Mouse (Mus musculus) kidney, postnatal 0 days (tissue): ENCODE measurements around the gene Sla2. TPM values are rescaled to one million over a fixed set of nuclear protein-coding genes. Genes with fewer than 3 reads are reported as not detected.

Experiments
- ATAC-seq: fragments of 200-750 bp; cut with Nextera tagmentation; replicated peaks from 2 replicates; pipeline ENCODE4 v1.8.0; 2017; ENCODE audit warnings: low read depth, moderate number of reproducible peaks, moderate TSS enrichment, moderate library complexity; ENCODE audit not compliant: low FRiP score
- DNase-seq: peaks from one replicate; pipeline ENCODE4 v3.0.0-alpha.2; 2016; ENCODE audit warnings: low spot score
- H3K27ac ChIP-seq: fragments of 300-500 bp; sonication (generic); 2 replicates; pipeline ENCODE4 v1.5.1; 2014; ENCODE audit warnings: mild to moderate bottlenecking
- H3K27me3 ChIP-seq: fragments of 300-500 bp; sonication (generic); 2 replicates; pipeline ENCODE4 v1.6.1; 2014; ENCODE audit warnings: low read length, mixed read lengths; ENCODE audit not compliant: insufficient read depth
- H3K36me3 ChIP-seq: fragments of 300-500 bp; sonication (generic); 2 replicates; pipeline ENCODE4 v1.6.1; 2014; ENCODE audit warnings: low read length, mixed read lengths; ENCODE audit not compliant: insufficient read depth
- H3K4me1 ChIP-seq: fragments of 300-500 bp; sonication (generic); replicated peaks from 2 replicates; pipeline ENCODE4 v1.6.1; 2014; ENCODE audit warnings: antibody characterized with exemption, low read length, mixed read lengths; ENCODE audit not compliant: insufficient read depth
- H3K4me2 ChIP-seq: fragments of 300-500 bp; sonication (generic); 2 replicates; pipeline ENCODE4 v1.6.1; 2014; ENCODE audit warnings: mild to moderate bottlenecking, low read length, moderate library complexity, mixed read lengths
- H3K4me3 ChIP-seq: fragments of 300-500 bp; sonication (generic); replicated peaks from 2 replicates; pipeline ENCODE4 v1.5.1; 2014; ENCODE audit warnings: low read depth, low read length
- H3K9ac ChIP-seq: fragments of 300-500 bp; sonication (generic); 2 replicates; pipeline ENCODE4 v1.6.1; 2014; ENCODE audit warnings: low read depth, low read length
- H3K9me3 ChIP-seq: fragments of 300-500 bp; sonication (generic); replicated peaks from 2 replicates; pipeline ENCODE4 v1.6.1; 2016; ENCODE audit warnings: low read length, inconsistent platforms, mixed read lengths
- CTCF ChIP-seq: IDR thresholded peaks from 2 replicates; pipeline ENCODE4 v1.5.1; 2016; ENCODE audit warnings: antibody characterized with exemption, low read depth, mild to moderate bottlenecking, moderate library complexity
- WGBS: fragments of 180-500 bp; shearing (Covaris S2); extraction: QIAGEN DNeasy Blood & Tissue Kit; methylation state at CpG from one replicate; pipeline ENCODE4 v1.1.7; 2014; 5-methylcytosine and 5-hydroxymethylcytosine counted together
- polyA plus RNA-seq: library from polyadenylated mRNA; unstranded; fragments of >200 nt; fragmentation: Nextera tagmentation; extraction: Ambion mirVana; gene quantifications from 2 replicates; pipeline ENCODE4 v1.2.1, GENCODE M21; 2015

Gene Sla2
- polyA plus RNA-seq, 1 experiment from 2014 or later = 0.32 TPM

DNA sequence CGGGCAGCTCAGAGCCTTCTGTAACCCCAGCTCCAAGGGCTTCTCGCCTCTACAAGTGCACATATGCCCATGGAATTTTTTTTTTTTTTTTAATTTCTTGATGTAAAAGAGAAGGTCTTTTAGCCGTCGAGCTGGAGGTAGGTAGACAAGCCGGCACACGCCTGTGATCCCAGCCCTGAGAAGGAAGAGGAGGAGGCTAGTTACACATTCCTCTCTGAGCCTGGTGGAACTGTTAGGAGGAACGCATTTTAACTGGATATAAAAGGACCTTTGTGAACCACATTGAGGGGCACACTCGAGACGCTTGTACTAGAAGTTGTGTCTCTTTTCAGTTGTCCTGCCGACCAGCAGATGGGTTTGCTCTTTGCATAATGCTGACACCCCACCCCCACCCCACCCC lies 42.3 kb downstream of the Sla2 start:
- Histone ChIP-seq H3K9ac (no peak overlapping the region; the same call in 1 of the 2 replicates), H3K4me2 (no peak overlapping the region), H3K4me1 (peaks cover 32% of the 10 kb centered on the region), H3K36me3 (peaks cover 14% of the 10 kb centered on the region; the same call in 1 of the 2 replicates), H3K27ac (0 out of 2 replicates have a peak overlapping the region, but pooled peaks have one; percentile 14), H3K4me3 (no peak overlapping the region), H3K9me3 (no peaks in the 10 kb centered on the region), H3K27me3 (no peaks in the 10 kb centered on the region)
- WGBS = 33% methylated on average over 10 of the region's 10 CpGs
- ATAC-seq = no peak
- no peak for TF ChIP-seq CTCF
- DNase-seq = no peak

DNA sequence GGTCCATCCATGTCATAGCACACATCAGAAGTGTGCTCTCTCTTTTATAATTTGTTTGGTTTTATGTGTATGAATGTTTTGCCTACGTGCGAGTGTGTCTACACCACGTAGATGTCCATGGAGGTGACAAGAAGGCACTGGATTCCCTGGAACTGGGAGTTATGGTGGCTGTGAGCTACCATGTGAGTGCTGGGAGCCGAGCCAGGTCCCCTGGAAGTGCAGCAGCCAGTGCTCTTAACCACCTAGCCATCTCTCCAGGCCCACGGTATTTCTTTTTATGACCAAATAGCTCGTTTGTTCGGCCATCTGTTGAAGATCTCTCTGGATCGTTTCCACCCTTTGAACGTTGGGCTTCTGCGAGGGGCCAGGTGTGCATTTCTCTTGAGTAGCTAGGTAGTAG lies 43.7 kb downstream of the Sla2 start:
- 0 out of 2 replicates have a peak overlapping the region, but pooled peaks have one; percentile 4 for H3K4me2 ChIP-seq
- WGBS = 50% methylated on average over 10 of the region's 10 CpGs
- ATAC-seq (no peak), DNase-seq (no peak)
- 0 out of 2 replicates have a peak, but pooled peaks cover 10% of the 10 kb centered on the region for H3K36me3 ChIP-seq
- peaks cover 40% of the 10 kb centered on the region for H3K4me1 ChIP-seq
- no peaks in the 10 kb centered on the region for H3K27me3 ChIP-seq
- no peak overlapping the region for H3K4me3 ChIP-seq
- H3K27ac ChIP-seq = no peak overlapping the region
- no peak overlapping the region for H3K9ac ChIP-seq
- no peaks in the 10 kb centered on the region for H3K9me3 ChIP-seq
- TF ChIP-seq CTCF = no peak

DNA sequence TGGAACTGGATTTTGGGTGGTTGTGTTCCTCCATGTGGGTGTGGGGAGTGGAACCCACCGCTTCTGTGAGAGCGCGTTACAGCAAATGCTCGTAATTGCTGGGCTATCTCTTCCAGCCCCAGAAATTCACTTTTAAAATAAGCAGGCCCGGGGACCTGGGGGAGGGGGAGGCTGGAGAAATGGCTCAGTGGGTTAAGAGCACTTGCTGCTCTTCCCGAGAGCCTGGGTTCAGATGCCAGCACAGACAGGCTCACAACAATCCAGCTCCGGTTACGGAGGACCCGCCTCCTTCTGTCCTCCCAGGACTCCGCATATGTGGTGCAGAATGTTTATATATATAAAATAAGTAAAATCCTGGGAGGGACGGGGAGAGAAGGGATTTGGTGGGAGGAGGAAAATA lies 44.3 kb downstream of the Sla2 start:
- no peak overlapping the region for H3K9ac ChIP-seq
- no peaks in the 10 kb centered on the region for H3K9me3 ChIP-seq
- no peak overlapping the region for H3K27ac ChIP-seq
- no peak for ATAC-seq
- 19% methylated on average over 11 of the region's 11 CpGs for WGBS
- H3K4me1 ChIP-seq = peaks cover 44% of the 10 kb centered on the region
- TF ChIP-seq CTCF = no peak
- H3K27me3 ChIP-seq = no peaks in the 10 kb centered on the region
- H3K36me3 ChIP-seq = 0 out of 2 replicates have a peak, but pooled peaks cover 6% of the 10 kb centered on the region
- peak overlapping the region; percentile 89 for H3K4me3 ChIP-seq
- peak overlapping the region; percentile 68 for H3K4me2 ChIP-seq
- DNase-seq = peak; percentile 46

DNA sequence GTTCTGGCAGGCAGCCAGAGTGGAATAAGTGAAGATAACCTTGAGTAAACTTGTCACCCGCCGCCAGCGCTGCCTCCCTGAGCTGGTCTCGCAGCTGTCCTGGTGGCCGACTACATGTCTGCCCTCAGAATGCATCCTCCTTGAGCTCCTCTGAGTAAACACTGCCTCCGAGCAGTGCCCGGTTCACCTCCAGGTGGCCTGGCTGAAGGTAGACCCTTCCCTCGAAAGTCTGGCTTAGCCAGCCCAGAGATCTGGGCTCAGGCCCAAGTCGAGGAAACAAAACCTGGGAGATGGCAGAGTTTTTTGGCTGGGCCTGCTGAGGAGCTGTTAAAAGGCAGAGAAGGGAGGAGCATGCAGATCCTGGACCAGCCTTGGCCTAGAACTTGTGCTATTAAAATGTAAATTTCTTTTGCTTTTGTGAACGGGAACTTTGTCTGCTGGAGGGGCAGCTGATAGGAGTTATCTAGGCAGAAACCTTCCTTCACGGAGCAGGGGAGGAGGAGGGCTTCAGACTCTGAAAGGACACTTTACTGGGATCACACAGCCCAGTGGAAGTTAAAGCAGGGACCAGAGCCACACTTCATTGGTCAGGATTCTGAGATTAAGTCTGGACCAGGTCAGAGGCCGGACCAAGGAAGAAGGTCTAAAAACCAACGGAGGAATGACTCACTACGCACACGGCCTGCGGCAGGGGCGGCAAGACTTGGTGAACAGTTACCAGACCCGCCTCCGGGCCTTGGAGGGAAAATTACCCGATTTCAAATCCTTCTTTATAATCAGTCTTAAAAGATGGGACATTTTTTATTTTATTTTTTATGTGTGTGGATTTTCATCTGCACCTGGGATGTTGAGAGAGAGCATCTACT lies 44.9 kb downstream of the Sla2 start:
- Histone ChIP-seq H3K27ac (peak overlapping the region; percentile 95), H3K27me3 (no peaks in the 10 kb centered on the region), H3K4me2 (peak overlapping the region; percentile 68), H3K4me1 (peaks cover 44% of the 10 kb centered on the region), H3K9me3 (no peaks in the 10 kb centered on the region), H3K36me3 (0 out of 2 replicates have a peak, but pooled peaks cover under 1% of the 10 kb centered on the region), H3K9ac (peak overlapping the region; percentile 93; the same call in 1 of the 2 replicates), H3K4me3 (peak overlapping the region; percentile 89)
- 6% methylated on average over 20 of the region's 20 CpGs for WGBS
- peak; percentile 69 for DNase-seq
- TF ChIP-seq CTCF = no peak
- no peak for ATAC-seq

DNA sequence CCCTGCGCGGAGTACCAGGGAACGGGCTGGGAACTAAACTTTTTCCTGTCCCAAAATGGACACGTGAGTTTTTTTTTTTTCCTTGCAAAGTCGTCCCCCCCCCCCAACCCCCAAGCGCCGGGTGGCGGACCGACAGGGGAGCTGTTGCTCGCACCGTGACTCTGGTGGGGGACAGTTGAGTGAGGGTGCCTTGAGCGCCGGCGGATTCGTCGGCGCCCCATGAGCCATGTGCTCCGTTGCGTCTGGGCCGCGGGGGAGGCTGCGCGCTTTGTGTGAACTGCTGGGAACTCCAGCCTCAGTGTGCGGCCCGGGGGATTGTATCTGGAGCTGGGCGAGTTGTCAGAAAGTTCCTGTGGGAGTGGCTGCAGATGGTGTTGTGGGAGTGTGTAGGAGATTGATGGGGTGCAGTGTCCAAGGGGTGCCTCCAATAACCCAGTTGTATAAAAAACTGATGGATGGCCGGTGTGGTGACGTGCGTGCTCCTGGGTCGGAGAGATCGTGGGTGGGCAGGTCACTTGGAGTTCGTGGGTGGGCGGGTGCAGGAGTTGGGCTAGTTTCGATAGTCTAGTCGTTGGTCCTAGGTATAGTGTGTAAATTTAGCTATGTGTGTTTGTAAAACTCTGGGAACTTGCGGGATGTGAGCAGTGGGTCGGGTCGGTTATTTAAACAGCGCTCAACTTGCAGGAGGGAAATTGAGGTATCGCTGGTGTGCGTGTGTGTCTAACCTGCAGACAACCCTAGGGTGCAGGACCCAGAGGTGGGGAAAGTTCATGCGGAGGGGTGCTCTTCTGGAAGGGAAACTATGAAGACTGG lies 45.8 kb downstream of the Sla2 start:
- peak; percentile 44 for ATAC-seq
- peak; percentile 96 for DNase-seq
- H3K9ac ChIP-seq = peak overlapping the region; percentile 93
- TF ChIP-seq CTCF = peak; percentile 13; the same call in 1 of the 2 replicates
- peak overlapping the region; percentile 95 for H3K27ac ChIP-seq
- peaks cover 44% of the 10 kb centered on the region for H3K4me1 ChIP-seq
- H3K27me3 ChIP-seq = no peaks in the 10 kb centered on the region
- no peaks in the 10 kb centered on the region for H3K9me3 ChIP-seq
- no peaks in the 10 kb centered on the region for H3K36me3 ChIP-seq
- under 1% methylated on average over 36 of the region's 42 CpGs for WGBS
- peak overlapping the region; percentile 89 for H3K4me3 ChIP-seq
- H3K4me2 ChIP-seq = peak overlapping the region; percentile 68
